In the genomic region with DNA sequence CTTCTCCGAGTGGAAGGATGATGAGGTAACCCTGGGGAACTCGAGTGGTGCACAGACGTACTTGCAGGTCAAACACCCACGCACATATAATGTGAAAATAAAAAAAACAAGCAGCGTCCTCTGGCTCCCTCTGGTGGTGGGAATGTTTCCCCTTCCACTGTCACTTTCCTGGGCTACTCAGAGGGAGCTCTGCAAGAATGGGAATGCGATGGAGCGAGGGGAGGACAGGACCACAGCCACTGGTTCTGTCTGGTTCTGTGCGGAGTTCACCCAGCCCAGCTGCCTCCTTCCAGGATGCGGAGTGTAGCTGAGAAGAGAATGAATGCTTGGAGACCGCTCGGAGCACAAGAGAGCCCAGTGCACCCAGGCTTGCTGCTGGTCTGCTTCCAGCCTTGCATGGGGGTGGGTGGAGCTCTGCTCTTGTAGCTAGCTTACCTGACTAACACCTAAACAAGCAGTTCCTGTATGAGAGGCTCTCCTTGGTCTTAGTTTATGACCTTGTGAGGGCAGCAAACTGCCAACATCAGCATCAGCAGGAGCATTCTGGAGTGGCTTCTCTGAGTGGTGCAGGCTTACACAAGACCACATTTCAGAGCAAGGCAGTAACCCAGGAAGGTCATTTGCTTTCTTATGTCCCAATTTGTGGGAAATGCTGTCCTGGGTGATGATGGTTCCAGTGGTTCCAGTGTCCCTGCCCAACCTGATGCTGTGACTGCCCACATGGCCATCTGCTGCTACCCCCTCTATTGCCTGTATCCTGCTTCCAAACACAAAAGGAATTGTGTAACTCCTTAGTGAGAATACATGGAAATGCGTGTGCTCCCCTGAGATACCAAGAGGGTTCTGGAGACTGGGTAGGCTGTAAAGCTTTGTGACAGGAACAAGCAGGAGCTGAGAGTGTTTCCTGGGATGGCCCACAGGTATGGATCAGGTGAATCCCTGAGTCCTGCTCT, we compare ENCODE assay signal across 8 mouse cellular contexts. TPM values are rescaled to one million over a fixed set of nuclear protein-coding genes. Genes with fewer than 3 reads are reported as not detected.
DNase-seq lines count a peak whose midpoint lies in the region; ATAC-seq lines count a peak whose summit lies in the region.

No protein-coding gene starts in this region.

- no peaks in the 10 kb centered on the region for H3K4me1 ChIP-seq in hindbrain, embryonic 14.5 days (replicated peaks; ENCODE audit: control insufficient read depth, insufficient read depth, low read length)

- H3K27ac ChIP-seq in hindbrain, embryonic 14.5 days: no peak overlapping the region

- peak; percentile 85 for DNase-seq in R1 (ENCODE audit: low read depth, low spot score)
- peak; percentile 89 to 94 for DNase-seq in cerebellum, postnatal 14 days
- peak; percentile 87 to 90 for DNase-seq in frontal cortex, postnatal 25 days (ENCODE audit: low spot score in 2 of 2)
- peak; percentile 79 for DNase-seq in hindbrain, embryonic 14.5 days (ENCODE audit: low spot score)
- DNase-seq in layer of hippocampus, postnatal 25 days (ENCODE audit: extremely low spot score in 1 of 2, low spot score in 1 of 2): peak; percentile 90 to 96
- peak; percentile 96 for DNase-seq in lung, postnatal 14 days
- peak; percentile 70 for DNase-seq in ovary, postnatal 36 days (ENCODE audit: low spot score)
- peak; percentile 84 for DNase-seq in thymus, postnatal 14 days

- WGBS in hindbrain, embryonic 14.5 days: 36% methylated on average over 12 of the region's 12 CpGs

- no peak overlapping the region for H3K4me2 ChIP-seq in hindbrain, embryonic 14.5 days (replicated peaks)

- H3K9me3 ChIP-seq in hindbrain, embryonic 14.5 days (ENCODE audit: control insufficient read depth, low read length): no peaks in the 10 kb centered on the region

- peaks cover 86% of the 10 kb centered on the region for H3K36me3 ChIP-seq in hindbrain, embryonic 14.5 days (replicated peaks; ENCODE audit: control insufficient read depth, insufficient read depth)

- H3K27me3 ChIP-seq in hindbrain, embryonic 14.5 days (ENCODE audit: control insufficient read depth, insufficient read depth, low read length): no peaks in the 10 kb centered on the region

- no peak overlapping the region for H3K9ac ChIP-seq in hindbrain, embryonic 14.5 days

- no peak overlapping the region for H3K4me3 ChIP-seq in hindbrain, embryonic 14.5 days (replicated peaks; ENCODE audit: low read length)

- 0 out of 2 replicates have a peak, but pooled peaks have one; percentile 29 for ATAC-seq in hindbrain, embryonic 14.5 days (ENCODE audit: low FRiP score)

RNA-seq across cellular contexts. Expression of a gene that starts 24.5 kb away (rescaled TPM):
- 122 and 133 TPM in 2 replicates for polyA plus RNA-seq in hindbrain, embryonic 14.5 days (2014; fragmentation: Nextera tagmentation; extraction: Ambion mirVana)
- 10 to 100 TPM; 68.8 to 78.4 TPM for total RNA-seq in layer of hippocampus, postnatal 25 days (2021)

RNA-seq across cellular contexts. Expression of a gene that starts 28.0 kb away (rescaled TPM):
- 119 and 122 TPM in 2 replicates for polyA plus RNA-seq in hindbrain, embryonic 14.5 days (2014; fragmentation: Nextera tagmentation; extraction: Ambion mirVana)
- total RNA-seq in layer of hippocampus, postnatal 25 days (2021): 100 to 1,000 TPM; 219 to 221 TPM

RNA-seq across cellular contexts. Expression of a gene that starts 33.9 kb away (rescaled TPM):
- 54.0 and 54.4 TPM in 2 replicates for polyA plus RNA-seq in hindbrain, embryonic 14.5 days (2014; fragmentation: Nextera tagmentation; extraction: Ambion mirVana)
- 100 to 1,000 TPM in 1 of 2 experiments, 10 to 100 TPM in 1; 93.5 to 103 TPM for total RNA-seq in layer of hippocampus, postnatal 25 days (2021)

RNA-seq across cellular contexts. Expression of a gene that starts 49.9 kb away (rescaled TPM):
- 55.9 and 58.5 TPM in 2 replicates for polyA plus RNA-seq in hindbrain, embryonic 14.5 days (2014; fragmentation: Nextera tagmentation; extraction: Ambion mirVana)
- total RNA-seq in layer of hippocampus, postnatal 25 days (2021): 10 to 100 TPM; 59.7 to 74.3 TPM
